Mouse (Mus musculus) heart, postnatal 0 days (tissue): ENCODE results near the gene Erp29.

ENCODE experiments used
- CTCF ChIP-seq: IDR thresholded peaks from 2 replicates; pipeline ENCODE4 v1.5.1; 2016; ENCODE audit warnings: antibody characterized with exemption, control low read depth, low read depth
- EP300 ChIP-seq: IDR thresholded peaks from 2 replicates; pipeline ENCODE4 v1.6.1; 2016; ENCODE audit warnings: antibody characterized with exemption, low read depth

DNA sequence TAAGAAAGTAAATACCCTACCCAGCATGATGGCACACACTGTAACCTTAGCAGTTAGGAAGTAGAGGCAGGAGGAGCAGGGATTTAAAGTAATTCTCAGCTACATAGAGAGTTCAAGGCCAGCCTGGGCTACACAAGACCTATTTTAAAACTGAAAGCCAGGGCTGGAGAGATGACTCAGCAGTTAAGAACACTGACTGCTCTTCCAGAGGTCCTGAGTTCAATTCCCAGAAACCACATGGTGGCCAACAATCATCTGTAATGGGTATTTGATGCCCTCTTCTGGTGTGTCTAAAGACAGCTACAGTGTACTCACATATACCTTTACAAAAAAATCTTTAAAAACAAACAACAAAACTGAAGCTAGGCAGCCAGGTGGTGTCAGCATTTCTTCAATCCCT, 62.6 kb downstream of the Erp29 start:
- TF ChIP-seq CTCF (no peak), EP300 (no peak)
